Mouse (Mus musculus) brain, embryonic 14.5 days (tissue): ENCODE measurements around the gene Prrx2.

Experiments used
- CTCF ChIP-seq: fragments of 200-500 bp; IDR thresholded peaks from 2 replicates; pipeline ENCODE4 v1.5.1; 2012; ENCODE audit warnings: inconsistent platforms, mild to moderate bottlenecking, moderate library complexity, borderline replicate concordance; ENCODE audit not compliant: insufficient read depth, insufficient read length; ENCODE audit errors: extremely low read depth
- POLR2A ChIP-seq: fragments of 200-500 bp; IDR thresholded peaks from 2 replicates; pipeline ENCODE4 v1.6.1; 2012; ENCODE audit warnings: mild to moderate bottlenecking, inconsistent platforms, borderline replicate concordance; ENCODE audit not compliant: poor library complexity, insufficient read depth, insufficient read length, severe bottlenecking; ENCODE audit errors: extremely low read depth

DNA sequence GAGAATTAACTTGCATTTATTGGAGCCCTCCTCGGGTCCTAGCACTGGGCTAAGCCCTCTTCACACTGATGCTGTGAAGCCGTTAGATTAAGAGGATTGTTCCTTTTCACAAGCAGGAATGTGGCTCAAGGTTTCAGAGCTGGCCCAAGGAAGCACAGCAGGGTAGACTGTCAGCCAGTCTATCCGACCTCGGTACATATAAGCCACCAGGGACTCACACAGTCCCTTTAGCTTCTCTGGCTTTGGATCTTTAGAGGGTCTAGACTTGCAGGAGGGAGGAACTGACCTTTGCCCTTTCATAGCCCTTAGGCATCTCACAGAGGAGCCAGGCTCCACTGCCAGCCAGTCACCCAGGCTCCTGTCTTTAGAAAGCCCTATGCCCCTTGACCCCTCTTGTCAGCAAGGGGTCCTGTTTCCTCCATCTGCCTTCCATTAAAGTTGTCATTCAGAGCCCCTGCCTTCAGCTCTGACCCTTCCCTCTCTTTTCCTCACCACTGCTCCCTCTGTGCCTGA, 4.4 kb upstream of the Prrx2 start, which contains the start of gene Asb6:
- TF ChIP-seq CTCF (no peak), POLR2A (no peak)
